Mouse (Mus musculus): ENCODE results near the gene Pdia5. TPM values are rescaled to one million over a fixed set of nuclear protein-coding genes. Genes with fewer than 3 reads are reported as not detected.

The Pdia5 gene
- polyA plus RNA-seq, 1 experiment: not detected

DNA sequence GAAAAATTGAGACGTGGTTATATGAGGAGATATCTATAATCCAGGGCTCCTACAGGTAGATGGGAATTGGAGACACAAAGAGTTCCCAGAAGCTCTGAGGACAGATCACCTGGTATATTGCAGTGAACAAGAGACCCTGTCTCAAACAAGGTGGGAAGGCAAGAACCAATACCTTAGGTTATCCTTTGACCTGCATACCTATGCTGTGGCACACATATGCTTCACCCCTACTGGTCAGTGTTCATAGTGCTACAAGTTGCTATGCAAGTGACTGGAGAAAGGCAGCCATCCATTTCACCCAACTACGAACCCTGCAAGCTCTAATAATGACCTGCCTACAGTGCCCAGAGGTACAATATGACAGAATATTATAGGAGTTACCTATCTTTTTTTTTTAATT, 128.5 kb downstream of the Pdia5 start:
- H3K4me1 ChIP-seq (ENCODE audit: control insufficient read depth, insufficient read depth, low read length): peaks cover 4% of the 10 kb centered on the region; the same call in 1 of the 2 replicates
- no peak overlapping the region for H3K27ac ChIP-seq (ENCODE audit: insufficient read depth, low read depth, low read length)
- H3K4me3 ChIP-seq (ENCODE audit: insufficient read depth, low read depth, low read length): no peak overlapping the region
- WGBS: 93% methylated on average over 2 of the region's 2 CpGs
- TF ChIP-seq CTCF (IDR thresholded peaks at IDR 0.05; ENCODE audit: insufficient read depth, low read depth, low read length) (no peak), POLR2A (IDR thresholded peaks at IDR 0.05; ENCODE audit: insufficient read depth, low read depth, low read length) (no peak)

- WGBS: 37% methylated on average over 6 of the region's 6 CpGs
- H3K4me1 ChIP-seq (ENCODE audit: control insufficient read depth, insufficient read depth, low read length): peaks cover 4% of the 10 kb centered on the region; the same call in 1 of the 2 replicates
- no peak overlapping the region for H3K4me3 ChIP-seq (ENCODE audit: insufficient read depth, low read depth, low read length)
- no peak overlapping the region for H3K27ac ChIP-seq (ENCODE audit: insufficient read depth, low read depth, low read length)
- TF ChIP-seq POLR2A (IDR thresholded peaks at IDR 0.05; ENCODE audit: insufficient read depth, low read depth, low read length) (no peak), CTCF (IDR thresholded peaks at IDR 0.05; ENCODE audit: insufficient read depth, low read depth, low read length) (peak; percentile 66)
Observed at GRCm38 (mm10) chr16:35360593-35360992, 130.1 kb downstream of the Pdia5 start.

DNA sequence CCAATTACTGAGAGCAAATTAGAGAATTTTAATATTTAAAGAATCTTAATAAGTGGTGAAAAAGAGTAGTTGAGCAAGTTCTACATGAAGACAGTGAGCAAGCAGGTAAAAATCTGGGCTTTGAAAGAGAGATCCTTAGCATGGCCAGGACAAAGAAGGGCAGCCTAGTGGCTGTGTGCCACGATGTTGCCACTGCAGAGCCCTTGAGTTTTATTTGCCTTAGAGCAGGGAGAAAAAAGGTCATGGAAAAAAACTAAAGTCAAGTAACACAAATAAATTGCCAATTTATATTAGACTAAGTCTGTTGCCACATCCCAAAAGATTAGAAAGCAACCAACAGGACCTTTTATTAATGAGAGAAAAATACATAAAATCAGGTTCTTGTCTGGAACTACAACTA, 133.2 kb downstream of the Pdia5 start:
- TF ChIP-seq CTCF (IDR thresholded peaks at IDR 0.05; ENCODE audit: insufficient read depth, low read depth, low read length) (no peak), POLR2A (IDR thresholded peaks at IDR 0.05; ENCODE audit: insufficient read depth, low read depth, low read length) (no peak)
- Histone ChIP-seq H3K27ac (ENCODE audit: insufficient read depth, low read depth, low read length) (no peak overlapping the region), H3K4me3 (ENCODE audit: insufficient read depth, low read depth, low read length) (no peak overlapping the region), H3K4me1 (ENCODE audit: control insufficient read depth, insufficient read depth, low read length) (no peaks in the 10 kb centered on the region)
- WGBS: 85% methylated on average over 1 of the region's 1 CpGs

Other genes with a start within 250 kb of the Pdia5 start
- gene Sec22a, start 127.0 kb downstream of the Pdia5 start, polyA plus RNA-seq (2012; ENCODE audit: insufficient read depth, insufficient read length, low replicate concordance, missing spikeins): not detected in 2 replicates
- not detected in 2 replicates for gene Sema5b, start 50.3 kb upstream of the Pdia5 start, polyA plus RNA-seq (2012; ENCODE audit: insufficient read depth, insufficient read length, low replicate concordance, missing spikeins)

Measured in olfactory bulb, adult 2 months (tissue).